Mouse (Mus musculus): ENCODE measurements around the gene St6galnac3. TPM values are rescaled to one million over a fixed set of nuclear protein-coding genes. Genes with fewer than 3 reads are reported as not detected.

St6galnac3 gene
- polyA plus RNA-seq, 1 experiment = 3.2 TPM

- Histone ChIP-seq H3K4me1 (ENCODE audit: control insufficient read depth, insufficient read depth, low read length) (no peaks in the 10 kb centered on the region), H3K36me3 (ENCODE audit: control insufficient read depth, insufficient read depth, low read length) (no peaks in the 10 kb centered on the region), H3K27ac (ENCODE audit: insufficient read depth, low read depth, low read length) (no peak overlapping the region), H3K27me3 (replicated peaks; ENCODE audit: control insufficient read depth, insufficient read depth, low read length) (no peaks in the 10 kb centered on the region), H3K4me3 (ENCODE audit: insufficient read depth, low read depth, low read length) (no peak overlapping the region)
- no peak for TF ChIP-seq CTCF (conservative IDR thresholded peaks at IDR 0.05; ENCODE audit: insufficient read depth, insufficient read length, low read depth, low read length)
- no peak for TF ChIP-seq POLR2A (IDR thresholded peaks at IDR 0.05; ENCODE audit: low read depth, low read length)
- WGBS = 95% methylated on average over 3 of the region's 3 CpGs
- no peak for DNase-seq
These were observed 272.5 kb downstream of the St6galnac3 start for GRCm38 (mm10) chr3:153452299-153452996.

- Histone ChIP-seq H3K36me3 (ENCODE audit: control insufficient read depth, insufficient read depth, low read length) (no peaks in the 10 kb centered on the region), H3K27ac (ENCODE audit: insufficient read depth, low read depth, low read length) (no peak overlapping the region), H3K4me3 (ENCODE audit: insufficient read depth, low read depth, low read length) (no peak overlapping the region), H3K27me3 (replicated peaks; ENCODE audit: control insufficient read depth, insufficient read depth, low read length) (no peaks in the 10 kb centered on the region), H3K4me1 (ENCODE audit: control insufficient read depth, insufficient read depth, low read length) (no peaks in the 10 kb centered on the region)
- WGBS = 86% methylated on average over 9 of the region's 9 CpGs
- TF ChIP-seq POLR2A (IDR thresholded peaks at IDR 0.05; ENCODE audit: low read depth, low read length) = no peak
- TF ChIP-seq CTCF (conservative IDR thresholded peaks at IDR 0.05; ENCODE audit: insufficient read depth, insufficient read length, low read depth, low read length) = no peak
- DNase-seq = no peak
These were observed 283.6 kb downstream of the St6galnac3 start for GRCm38 (mm10) chr3:153441329-153441728.

GRCm38 (mm10) chr3:153436076-153437021 lies 288.6 kb downstream of the St6galnac3 start:
- no peak for DNase-seq
- Histone ChIP-seq H3K4me3 (ENCODE audit: insufficient read depth, low read depth, low read length) (no peak overlapping the region), H3K4me1 (ENCODE audit: control insufficient read depth, insufficient read depth, low read length) (no peaks in the 10 kb centered on the region), H3K27me3 (replicated peaks; ENCODE audit: control insufficient read depth, insufficient read depth, low read length) (no peaks in the 10 kb centered on the region), H3K27ac (ENCODE audit: insufficient read depth, low read depth, low read length) (no peak overlapping the region), H3K36me3 (ENCODE audit: control insufficient read depth, insufficient read depth, low read length) (no peaks in the 10 kb centered on the region)
- TF ChIP-seq CTCF (conservative IDR thresholded peaks at IDR 0.05; ENCODE audit: insufficient read depth, insufficient read length, low read depth, low read length) = no peak
- no peak for TF ChIP-seq POLR2A (IDR thresholded peaks at IDR 0.05; ENCODE audit: low read depth, low read length)
- WGBS = 88% methylated on average over 17 of the region's 17 CpGs

GRCm38 (mm10) chr3:153433010-153433409 lies 292.0 kb downstream of the St6galnac3 start:
- H3K27ac ChIP-seq (ENCODE audit: insufficient read depth, low read depth, low read length) = no peak overlapping the region
- 55% methylated on average over 8 of the region's 8 CpGs for WGBS
- TF ChIP-seq CTCF (conservative IDR thresholded peaks at IDR 0.05; ENCODE audit: insufficient read depth, insufficient read length, low read depth, low read length) = no peak
- TF ChIP-seq POLR2A (IDR thresholded peaks at IDR 0.05; ENCODE audit: low read depth, low read length) = no peak

GRCm38 (mm10) chr3:153432053-153432816 lies 292.7 kb downstream of the St6galnac3 start:
- no peak overlapping the region for H3K4me3 ChIP-seq (ENCODE audit: insufficient read depth, low read depth, low read length)
- no peak overlapping the region for H3K27ac ChIP-seq (ENCODE audit: insufficient read depth, low read depth, low read length)
- TF ChIP-seq POLR2A (IDR thresholded peaks at IDR 0.05; ENCODE audit: low read depth, low read length) = no peak
- H3K36me3 ChIP-seq (ENCODE audit: control insufficient read depth, insufficient read depth, low read length) = no peaks in the 10 kb centered on the region
- DNase-seq = no peak
- no peaks in the 10 kb centered on the region for H3K27me3 ChIP-seq (replicated peaks; ENCODE audit: control insufficient read depth, insufficient read depth, low read length)
- H3K4me1 ChIP-seq (ENCODE audit: control insufficient read depth, insufficient read depth, low read length) = no peaks in the 10 kb centered on the region
- 90% methylated on average over 6 of the region's 6 CpGs for WGBS

More at GRCm38 (mm10) chr3:153433010-153433409, 292.0 kb downstream of the St6galnac3 start:
- H3K27me3 ChIP-seq (replicated peaks; ENCODE audit: control insufficient read depth, insufficient read depth, low read length) = no peaks in the 10 kb centered on the region
- DNase-seq = no peak
- H3K4me1 ChIP-seq (ENCODE audit: control insufficient read depth, insufficient read depth, low read length) = no peaks in the 10 kb centered on the region
- no peak overlapping the region for H3K4me3 ChIP-seq (ENCODE audit: insufficient read depth, low read depth, low read length)
- H3K36me3 ChIP-seq (ENCODE audit: control insufficient read depth, insufficient read depth, low read length) = no peaks in the 10 kb centered on the region

GRCm38 (mm10) chr3:153429840-153430239 lies 295.1 kb downstream of the St6galnac3 start:
- Histone ChIP-seq H3K27me3 (replicated peaks; ENCODE audit: control insufficient read depth, insufficient read depth, low read length) (no peaks in the 10 kb centered on the region), H3K27ac (ENCODE audit: insufficient read depth, low read depth, low read length) (no peak overlapping the region), H3K4me1 (ENCODE audit: control insufficient read depth, insufficient read depth, low read length) (no peaks in the 10 kb centered on the region), H3K36me3 (ENCODE audit: control insufficient read depth, insufficient read depth, low read length) (no peaks in the 10 kb centered on the region), H3K4me3 (ENCODE audit: insufficient read depth, low read depth, low read length) (no peak overlapping the region)
- DNase-seq = no peak
- TF ChIP-seq POLR2A (IDR thresholded peaks at IDR 0.05; ENCODE audit: low read depth, low read length) = no peak
- TF ChIP-seq CTCF (conservative IDR thresholded peaks at IDR 0.05; ENCODE audit: insufficient read depth, insufficient read length, low read depth, low read length) = no peak
- WGBS = 52% methylated on average over 8 of the region's 8 CpGs
